Mouse (Mus musculus): ENCODE measurements around the gene Fkbp5. TPM values are rescaled to one million over a fixed set of nuclear protein-coding genes. Genes with fewer than 3 reads are reported as not detected.
A peak's percentile ranks its signal among the peaks of the same experiment; 100 is the strongest.
"Not testable (repeated sequence)": the region's sequence is repeated elsewhere in the genome, so short reads cannot be mapped to it uniquely, and the experiment has no call there.

Gene Fkbp5
- polyA plus RNA-seq, 1 experiment from 2014 or later: 9.7 TPM

DNA sequence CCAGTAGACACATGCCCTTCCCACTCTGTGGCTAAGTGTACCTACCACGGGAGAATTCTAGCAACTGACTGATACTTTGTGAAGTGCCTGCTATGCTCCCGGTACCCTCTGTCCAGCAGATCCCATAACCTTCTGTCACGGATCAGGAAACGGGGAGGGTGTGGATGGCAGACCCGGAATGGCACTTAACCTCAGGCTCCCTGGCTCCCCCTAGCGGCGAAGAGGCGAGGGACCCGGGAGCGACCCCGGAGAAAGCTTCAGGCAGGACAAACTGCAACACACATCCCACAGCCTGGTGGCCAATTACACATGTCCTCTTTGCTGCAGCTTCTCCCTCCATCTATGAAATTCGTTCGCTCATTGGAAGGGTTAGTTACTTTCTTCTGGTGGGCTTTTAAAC, 148.9 kb downstream of the Fkbp5 start:
- WGBS: 5% methylated on average over 13 of the region's 13 CpGs
- Histone ChIP-seq H3K9ac (ENCODE audit: low read length) (no peak overlapping the region), H3K4me2 (ENCODE audit: low read depth) (no peak overlapping the region), H3K4me1 (ENCODE audit: control insufficient read depth, insufficient read depth, low read length) (peaks cover 3% of the 10 kb centered on the region; the same call in 1 of the 2 replicates), H3K36me3 (ENCODE audit: control insufficient read depth, insufficient read depth, low read length) (no peaks in the 10 kb centered on the region), H3K27ac (ENCODE audit: low read depth, low read length) (no peak overlapping the region), H3K9me3 (ENCODE audit: control insufficient read depth, low read length) (no peaks in the 10 kb centered on the region), H3K27me3 (ENCODE audit: control insufficient read depth, insufficient read depth, low read length) (peaks cover 24% of the 10 kb centered on the region), H3K4me3 (ENCODE audit: low read depth, low read length) (no peak overlapping the region)
- ATAC-seq (ENCODE audit: insufficient read depth, low FRiP score, low TSS enrichment) (no peak), DNase-seq (ENCODE audit: low spot score) (peak; percentile 80)

DNA sequence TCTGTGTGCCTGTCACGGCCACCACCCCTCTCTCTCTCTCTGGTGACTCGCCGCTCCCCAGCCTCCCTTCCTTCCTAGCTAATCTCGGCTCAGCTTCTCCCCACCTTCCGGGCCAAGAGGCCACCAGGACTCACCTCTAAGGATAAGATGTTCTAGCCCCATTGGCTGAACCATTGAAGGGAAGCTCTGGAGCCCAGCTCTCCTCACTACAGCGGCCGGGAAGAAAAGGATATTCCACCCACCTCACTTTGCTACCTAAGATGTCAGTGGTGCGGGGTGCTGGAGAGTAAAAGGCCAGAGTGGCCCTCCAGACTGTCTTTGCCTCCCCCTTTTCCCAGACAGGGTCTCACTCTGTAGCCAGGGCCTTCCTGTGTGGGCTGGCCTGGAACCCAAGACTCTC, 152.2 kb downstream of the Fkbp5 start, which contains the start of gene Tulp1:
Tulp1 (minus strand) TSS at position 101 of the 400 bp plus-strand sequence.
- peaks cover 47% of the 10 kb centered on the region for H3K27me3 ChIP-seq (ENCODE audit: control insufficient read depth, insufficient read depth, low read length)

DNA sequence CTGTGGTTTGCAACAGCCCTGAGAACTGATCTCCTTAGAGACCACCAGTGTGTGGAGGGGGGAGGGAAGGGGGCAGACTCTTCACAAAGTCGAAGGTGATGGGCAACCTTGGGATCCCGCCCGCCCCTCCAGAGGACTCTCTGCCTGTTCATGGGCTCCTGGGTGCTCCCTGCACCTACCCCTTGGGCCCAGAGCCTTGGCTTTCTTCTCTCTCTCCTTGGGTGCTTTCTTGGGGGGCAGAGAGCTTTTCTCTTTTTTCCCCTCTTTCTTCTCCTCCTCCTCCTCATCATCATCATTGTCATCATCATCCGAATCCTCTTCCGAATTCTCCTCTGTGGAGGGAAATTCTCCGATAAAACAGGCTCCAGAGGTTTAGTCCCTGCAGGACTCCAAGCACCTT, 153.8 kb downstream of the Fkbp5 start:
- DNase-seq (ENCODE audit: low spot score): no peak
- no peaks in the 10 kb centered on the region for H3K36me3 ChIP-seq (ENCODE audit: control insufficient read depth, insufficient read depth, low read length)
- H3K9ac ChIP-seq (ENCODE audit: low read length): no peak overlapping the region
- WGBS: 1% methylated on average over 6 of the region's 6 CpGs
- H3K4me1 ChIP-seq (ENCODE audit: control insufficient read depth, insufficient read depth, low read length): peaks cover 7% of the 10 kb centered on the region; the same call in 1 of the 2 replicates
- peaks cover 58% of the 10 kb centered on the region for H3K27me3 ChIP-seq (ENCODE audit: control insufficient read depth, insufficient read depth, low read length)
- no peak overlapping the region for H3K4me2 ChIP-seq (ENCODE audit: low read depth)
- H3K27ac ChIP-seq (ENCODE audit: low read depth, low read length): no peak overlapping the region
- no peak overlapping the region for H3K4me3 ChIP-seq (ENCODE audit: low read depth, low read length)
- ATAC-seq (ENCODE audit: insufficient read depth, low FRiP score, low TSS enrichment): no peak
- H3K9me3 ChIP-seq (ENCODE audit: control insufficient read depth, low read length): no peaks in the 10 kb centered on the region

More for the DNA sequence above, 152.2 kb downstream of the Fkbp5 start, which contains the start of gene Tulp1:
- H3K4me2 ChIP-seq (ENCODE audit: low read depth): no peak within 1 kb of the TSS
- H3K4me3 ChIP-seq (ENCODE audit: low read depth, low read length): peak within 1 kb of the TSS; percentile 1; the same call in 1 of the 2 replicates
- WGBS: 20% methylated on average over 8 of the region's 8 CpGs
- H3K36me3 ChIP-seq (ENCODE audit: control insufficient read depth, insufficient read depth, low read length): no peaks in the 10 kb centered on the region
- ATAC-seq (ENCODE audit: insufficient read depth, low FRiP score, low TSS enrichment): no peak
- H3K4me1 ChIP-seq (ENCODE audit: control insufficient read depth, insufficient read depth, low read length): peaks cover 7% of the 10 kb centered on the region; the same call in 1 of the 2 replicates
- no peak within 1 kb of the TSS for H3K27ac ChIP-seq (ENCODE audit: low read depth, low read length)
- H3K9me3 ChIP-seq (ENCODE audit: control insufficient read depth, low read length): no peaks in the 10 kb centered on the region
- H3K9ac ChIP-seq (ENCODE audit: low read length): no peak within 1 kb of the TSS
- DNase-seq (ENCODE audit: low spot score): no peak

DNA sequence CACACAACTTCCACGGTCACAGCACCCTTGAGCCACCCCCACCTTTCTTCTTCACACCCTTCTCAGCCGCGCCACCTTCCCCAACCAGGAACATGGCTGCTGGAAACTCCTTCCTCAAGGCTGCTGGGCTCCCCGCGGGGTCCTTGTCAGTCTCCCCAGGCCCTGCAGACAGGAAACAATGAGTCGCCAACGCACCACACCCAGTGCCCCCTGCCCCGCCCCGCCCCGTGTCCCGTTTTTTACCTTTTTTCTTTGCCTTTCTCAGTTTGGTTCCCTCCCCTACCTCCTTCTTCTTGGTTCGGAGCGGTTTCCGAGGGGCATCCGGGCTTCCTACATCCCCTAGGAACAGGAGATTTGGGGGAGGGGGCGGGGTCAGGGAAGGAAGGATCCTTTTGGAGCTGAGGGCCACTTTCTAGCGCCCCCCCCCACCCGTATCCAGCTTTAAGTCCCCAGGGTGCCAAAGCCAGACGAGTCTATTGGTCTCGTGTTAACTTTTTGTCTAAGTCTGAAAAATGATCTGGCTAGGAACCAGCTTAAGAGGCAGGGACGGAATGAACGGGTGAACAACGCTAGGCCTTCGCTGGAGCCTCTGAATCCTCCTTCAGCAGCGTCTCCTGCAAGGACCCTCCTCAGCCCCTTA, 154.6 kb downstream of the Fkbp5 start:
- Histone ChIP-seq H3K4me3 (ENCODE audit: low read depth, low read length) (peak overlapping the region; percentile 22), H3K36me3 (ENCODE audit: control insufficient read depth, insufficient read depth, low read length) (no peaks in the 10 kb centered on the region), H3K4me2 (ENCODE audit: low read depth) (peak overlapping the region; percentile 50), H3K9me3 (ENCODE audit: control insufficient read depth, low read length) (no peaks in the 10 kb centered on the region), H3K27ac (ENCODE audit: low read depth, low read length) (no peak overlapping the region), H3K4me1 (ENCODE audit: control insufficient read depth, insufficient read depth, low read length) (peaks cover 7% of the 10 kb centered on the region; the same call in 1 of the 2 replicates), H3K9ac (ENCODE audit: low read length) (peak overlapping the region; percentile 39; the same call in 1 of the 2 replicates), H3K27me3 (ENCODE audit: control insufficient read depth, insufficient read depth, low read length) (peaks cover 62% of the 10 kb centered on the region)
- WGBS: under 1% methylated on average over 24 of the region's 25 CpGs
- DNase-seq (ENCODE audit: low spot score): peak; percentile 45
- no peak for ATAC-seq (ENCODE audit: insufficient read depth, low FRiP score, low TSS enrichment)

DNA sequence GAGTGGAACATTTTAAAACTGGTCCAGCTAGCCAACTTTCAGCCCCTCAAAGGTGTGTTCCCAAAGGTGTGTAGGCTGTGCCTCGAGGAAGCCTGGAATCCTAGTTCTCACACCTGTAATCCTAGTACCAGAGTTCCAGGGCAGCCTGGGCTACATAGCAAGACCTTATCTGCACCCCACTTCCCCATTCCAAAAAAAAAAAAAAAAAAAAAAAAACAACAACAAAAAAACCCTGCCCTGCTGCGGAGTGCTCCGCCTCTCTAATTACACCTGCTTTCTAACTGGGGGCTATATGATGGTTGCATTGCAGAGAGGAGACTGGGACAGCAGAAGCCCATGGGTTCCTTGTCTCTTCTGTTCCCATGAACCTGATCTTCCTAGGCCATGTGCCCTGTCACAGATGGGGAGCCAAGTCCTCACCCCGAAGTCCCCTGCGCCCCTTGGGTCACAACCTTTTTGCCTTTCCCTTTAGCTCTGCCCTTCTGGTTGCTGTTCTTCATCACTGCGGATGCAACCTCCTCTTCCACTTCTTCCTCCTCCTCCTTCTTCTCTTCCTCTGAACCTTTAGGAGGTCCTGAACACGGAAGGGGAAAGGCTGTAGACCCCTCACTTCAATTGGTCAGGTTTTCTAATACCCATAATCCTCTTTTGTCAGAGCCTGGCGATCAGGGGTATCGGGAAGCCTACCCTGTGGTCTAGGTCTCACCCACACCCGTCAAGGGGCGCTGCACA, 155.2 kb downstream of the Fkbp5 start:
- DNase-seq (ENCODE audit: low spot score) (peak; percentile 25), ATAC-seq (ENCODE audit: insufficient read depth, low FRiP score, low TSS enrichment) (no peak)
- Histone ChIP-seq H3K36me3 (ENCODE audit: control insufficient read depth, insufficient read depth, low read length) (no peaks in the 10 kb centered on the region), H3K9ac (ENCODE audit: low read length) (0 out of 2 replicates have a peak overlapping the region, but pooled peaks have one; percentile 39), H3K4me1 (ENCODE audit: control insufficient read depth, insufficient read depth, low read length) (peaks cover 7% of the 10 kb centered on the region; the same call in 1 of the 2 replicates), H3K4me2 (ENCODE audit: low read depth) (peak overlapping the region; percentile 50), H3K27me3 (ENCODE audit: control insufficient read depth, insufficient read depth, low read length) (peaks cover 62% of the 10 kb centered on the region), H3K9me3 (ENCODE audit: control insufficient read depth, low read length) (no peaks in the 10 kb centered on the region), H3K27ac (ENCODE audit: low read depth, low read length) (no peak overlapping the region), H3K4me3 (ENCODE audit: low read depth, low read length) (peak overlapping the region; percentile 22; the same call in 1 of the 2 replicates)
- WGBS: 32% methylated on average over 11 of the region's 11 CpGs

DNA sequence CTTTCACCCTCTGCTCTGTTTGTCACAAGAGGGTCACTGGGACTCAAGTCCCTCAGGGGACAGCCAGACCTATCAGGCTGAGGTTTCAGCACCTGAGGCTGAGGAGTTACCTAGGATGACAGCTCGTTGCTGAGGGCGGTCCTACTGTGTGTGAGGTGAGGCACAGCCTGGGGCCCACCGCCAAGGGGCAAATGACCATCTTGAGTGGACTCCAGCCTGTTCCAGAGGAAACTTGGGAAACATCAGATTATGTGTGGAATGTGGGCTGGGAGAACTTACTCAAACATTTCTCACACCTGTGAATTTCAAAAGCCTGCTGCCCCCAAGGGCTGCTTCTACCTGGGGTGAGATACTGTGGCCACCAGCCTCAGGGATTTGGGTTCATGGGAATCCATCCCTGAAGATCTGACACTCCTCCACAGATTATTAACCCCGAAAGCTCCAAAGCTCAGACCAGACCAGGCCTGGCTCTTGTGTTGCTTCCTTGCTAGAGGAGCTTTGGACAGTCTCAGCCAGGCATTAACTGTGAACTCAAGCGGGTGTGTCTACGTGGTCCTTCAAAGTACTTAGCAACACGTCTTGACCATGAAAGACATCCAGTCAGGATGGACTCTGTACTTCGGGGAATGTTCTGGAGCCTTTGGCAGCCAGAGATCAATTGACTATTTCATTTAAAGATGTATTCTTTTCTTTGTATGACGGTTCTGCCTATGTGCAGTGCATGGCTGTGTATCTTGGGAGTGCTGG, 156.6 kb downstream of the Fkbp5 start:
- Histone ChIP-seq H3K36me3 (ENCODE audit: control insufficient read depth, insufficient read depth, low read length) (no peaks in the 10 kb centered on the region), H3K27me3 (ENCODE audit: control insufficient read depth, insufficient read depth, low read length) (peaks cover 59% of the 10 kb centered on the region), H3K9ac (ENCODE audit: low read length) (no peak overlapping the region), H3K4me1 (ENCODE audit: control insufficient read depth, insufficient read depth, low read length) (peaks cover 7% of the 10 kb centered on the region; the same call in 1 of the 2 replicates), H3K27ac (ENCODE audit: low read depth, low read length) (no peak overlapping the region), H3K9me3 (ENCODE audit: control insufficient read depth, low read length) (no peaks in the 10 kb centered on the region), H3K4me2 (ENCODE audit: low read depth) (no peak overlapping the region), H3K4me3 (ENCODE audit: low read depth, low read length) (no peak overlapping the region)
- WGBS: 83% methylated on average over 9 of the region's 9 CpGs
- ATAC-seq (ENCODE audit: insufficient read depth, low FRiP score, low TSS enrichment): no peak
- no peak for DNase-seq (ENCODE audit: low spot score)

DNA sequence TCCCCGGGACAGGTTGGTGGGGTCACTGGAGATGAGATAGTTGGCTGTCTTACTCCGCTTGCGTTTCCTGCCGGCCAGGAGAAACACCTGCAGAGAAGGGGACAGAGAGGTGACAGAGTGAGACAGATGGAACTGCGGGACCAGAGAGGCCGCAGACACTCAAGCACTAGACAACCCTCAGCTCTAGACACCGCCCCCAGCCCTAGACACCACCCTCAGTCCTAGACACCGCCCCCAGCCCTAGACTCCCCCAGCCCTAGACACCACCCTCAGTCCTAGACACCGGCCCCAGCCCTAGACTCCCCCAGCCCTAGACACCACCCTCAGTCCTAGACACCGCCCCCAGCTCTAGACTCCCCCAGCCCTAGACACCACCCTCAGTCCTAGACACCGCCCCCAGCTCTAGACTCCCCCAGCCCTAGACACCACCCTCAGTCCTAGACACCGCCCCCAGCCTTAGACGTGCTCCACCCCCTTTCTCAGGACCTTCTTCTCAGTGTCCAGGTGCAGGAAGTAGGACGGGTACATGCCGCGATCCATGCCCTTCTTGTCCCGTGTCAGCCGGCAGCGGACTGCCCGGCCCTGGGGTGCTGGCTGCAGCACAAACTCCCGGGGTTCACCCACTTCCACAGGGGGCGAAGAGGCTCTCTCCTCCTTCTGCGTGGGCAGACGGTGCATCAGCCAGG, 158.6 kb downstream of the Fkbp5 start:
- not testable (repeated sequence) for H3K4me2 ChIP-seq (ENCODE audit: low read depth); H3K4me3 ChIP-seq (ENCODE audit: low read depth, low read length); ATAC-seq (ENCODE audit: insufficient read depth, low FRiP score, low TSS enrichment); H3K36me3 ChIP-seq (ENCODE audit: control insufficient read depth, insufficient read depth, low read length); DNase-seq (ENCODE audit: low spot score); H3K27ac ChIP-seq (ENCODE audit: low read depth, low read length); H3K9ac ChIP-seq (ENCODE audit: low read length); H3K9me3 ChIP-seq (ENCODE audit: control insufficient read depth, low read length); H3K4me1 ChIP-seq (ENCODE audit: control insufficient read depth, insufficient read depth, low read length)
- H3K27me3 ChIP-seq (ENCODE audit: control insufficient read depth, insufficient read depth, low read length): peaks cover 40% of the 10 kb centered on the region
- 14% methylated on average over 22 of the region's 24 CpGs for WGBS

DNA sequence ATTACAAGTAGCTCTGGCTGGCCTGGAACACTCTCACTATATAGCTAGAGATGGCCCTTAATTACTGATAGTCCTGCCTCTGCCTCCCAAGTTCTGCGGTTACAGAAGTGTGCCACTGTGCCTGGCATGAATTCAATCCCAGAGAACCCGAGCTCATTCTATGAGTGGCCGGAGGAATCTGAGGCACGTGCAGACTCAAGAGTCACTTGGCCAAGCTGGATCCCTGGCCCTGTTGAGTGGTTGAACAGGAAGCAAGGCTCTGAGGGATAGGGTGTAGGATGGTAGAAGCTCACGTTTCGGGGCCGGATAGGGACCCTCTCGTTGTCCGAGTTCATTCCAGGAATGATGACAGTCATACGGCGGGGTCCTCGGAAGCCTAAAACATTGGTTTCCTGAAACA, 161.5 kb downstream of the Fkbp5 start:
- ATAC-seq (ENCODE audit: insufficient read depth, low FRiP score, low TSS enrichment): no peak
- WGBS: 86% methylated on average over 12 of the region's 12 CpGs
- no peaks in the 10 kb centered on the region for H3K9me3 ChIP-seq (ENCODE audit: control insufficient read depth, low read length)
- no peak overlapping the region for H3K4me3 ChIP-seq (ENCODE audit: low read depth, low read length)
- H3K4me1 ChIP-seq (ENCODE audit: control insufficient read depth, insufficient read depth, low read length): no peaks in the 10 kb centered on the region
- no peak for DNase-seq (ENCODE audit: low spot score)
- H3K27me3 ChIP-seq (ENCODE audit: control insufficient read depth, insufficient read depth, low read length): peaks cover 27% of the 10 kb centered on the region
- H3K36me3 ChIP-seq (ENCODE audit: control insufficient read depth, insufficient read depth, low read length): no peaks in the 10 kb centered on the region
- H3K27ac ChIP-seq (ENCODE audit: low read depth, low read length): no peak overlapping the region
- H3K4me2 ChIP-seq (ENCODE audit: low read depth): no peak overlapping the region
- H3K9ac ChIP-seq (ENCODE audit: low read length): no peak overlapping the region
